Mouse (Mus musculus): ENCODE data around the gene Esrrg. TPM values are rescaled to one million over a fixed set of nuclear protein-coding genes. Genes with fewer than 3 reads are reported as not detected.

The Esrrg gene
- polyA plus RNA-seq, 1 experiment = not detected

DNA sequence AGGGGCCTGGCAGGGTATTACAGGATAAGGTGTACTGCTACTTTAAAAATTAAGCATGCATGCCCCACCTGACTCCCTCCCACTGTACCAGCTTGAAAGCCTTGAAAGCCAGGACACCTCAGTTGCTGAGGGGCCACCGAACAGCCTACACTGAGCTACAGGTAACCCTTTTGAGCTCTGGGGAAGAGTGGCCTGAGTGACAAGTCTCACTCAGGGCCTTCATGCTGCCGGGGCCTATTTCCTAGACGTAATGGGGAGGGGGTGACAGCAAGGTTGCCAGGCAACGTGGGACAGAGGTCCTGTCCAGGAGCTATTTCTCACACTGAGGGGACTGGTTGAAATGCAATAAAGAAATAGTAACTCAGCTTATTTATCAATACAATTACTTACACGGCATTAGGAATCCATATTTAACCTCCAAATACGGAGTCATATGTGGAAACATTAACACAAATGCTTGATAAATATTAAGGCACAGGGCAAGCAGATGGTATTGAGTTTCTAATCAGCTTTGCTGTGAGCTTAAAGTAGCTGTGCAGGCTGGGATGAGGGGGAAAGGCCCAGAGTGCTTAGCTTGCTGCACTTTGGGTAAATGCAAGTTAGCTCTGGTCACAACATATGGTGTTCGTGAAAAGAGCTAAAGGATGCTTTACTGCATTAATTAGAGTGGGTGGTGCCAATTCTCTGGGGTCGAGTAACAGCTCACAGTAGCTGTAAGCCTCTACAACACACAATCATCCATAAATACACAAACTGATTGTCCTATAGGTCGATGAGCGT is 653.5 kb downstream of the Esrrg start, which contains the start of gene Ush2a:
Gene Ush2a (plus strand): TSS at position 121 of the 780 bp plus-strand sequence.
- H3K27ac ChIP-seq (ENCODE audit: insufficient read depth, low read depth, low read length) = no peak within 1 kb of the TSS
- no peak within 1 kb of the TSS for H3K4me3 ChIP-seq (ENCODE audit: insufficient read depth, low read depth, low read length)
- no peaks in the 10 kb centered on the region for H3K4me1 ChIP-seq (ENCODE audit: control insufficient read depth, insufficient read depth, low read length)
- TF ChIP-seq CTCF (IDR thresholded peaks at IDR 0.05; ENCODE audit: insufficient read depth, low read depth, low read length) (no peak), POLR2A (IDR thresholded peaks at IDR 0.05; ENCODE audit: insufficient read depth, low read depth, low read length) (no peak)
- WGBS = 76% methylated on average over 10 of the region's 10 CpGs
